Mouse (Mus musculus) liver, embryonic 16.5 days (tissue): ENCODE results near the gene Tmem30a. TPM values are rescaled to one million over a fixed set of nuclear protein-coding genes. Genes with fewer than 3 reads are reported as not detected.

Source experiments
- ATAC-seq: fragments of 200-750 bp; cut with Nextera tagmentation; 2 replicates; pipeline ENCODE4 v1.8.0; 2017; ENCODE audit warnings: low read depth, mild to moderate bottlenecking, moderate number of reproducible peaks, moderate library complexity
- H3K27ac ChIP-seq: fragments of 300-500 bp; sonication (generic); 2 replicates; pipeline ENCODE4 v1.5.1; 2014; ENCODE audit warnings: mild to moderate bottlenecking, low read length
- H3K27me3 ChIP-seq: fragments of 300-500 bp; sonication (generic); 2 replicates; pipeline ENCODE4 v1.6.1; 2014; ENCODE audit warnings: low read depth, low read length, mixed read lengths; ENCODE audit not compliant: control insufficient read depth, insufficient read depth
- H3K36me3 ChIP-seq: fragments of 300-500 bp; sonication (generic); 2 replicates; pipeline ENCODE4 v1.6.1; 2014; ENCODE audit warnings: mild to moderate bottlenecking; ENCODE audit not compliant: control insufficient read depth, insufficient read depth
- H3K4me1 ChIP-seq: fragments of 300-500 bp; sonication (generic); 2 replicates; pipeline ENCODE4 v1.6.1; 2014; ENCODE audit warnings: low read depth, low read length, mixed read lengths; ENCODE audit not compliant: control insufficient read depth
- H3K4me2 ChIP-seq: fragments of 300-500 bp; sonication (generic); 2 replicates; pipeline ENCODE4 v1.6.1; 2014; ENCODE audit warnings: low read depth, low read length, mixed read lengths
- H3K4me3 ChIP-seq: fragments of 300-500 bp; sonication (generic); 2 replicates; pipeline ENCODE4 v1.5.1; 2014; ENCODE audit warnings: low read depth, mild to moderate bottlenecking, low read length
- H3K9ac ChIP-seq: fragments of 300-500 bp; sonication (generic); 2 replicates; pipeline ENCODE4 v1.6.1; 2014; ENCODE audit warnings: low read depth, low read length
- H3K9me3 ChIP-seq: fragments of 300-500 bp; sonication (generic); replicated peaks from 2 replicates; pipeline ENCODE4 v1.6.1; 2016; ENCODE audit warnings: low read length; ENCODE audit not compliant: control insufficient read depth
- WGBS: fragments of 180-500 bp; shearing (Covaris S2); extraction: QIAGEN DNeasy Blood & Tissue Kit; methylation state at CpG from one replicate; pipeline ENCODE4 v1.1.7; 2014; ENCODE audit not compliant: insufficient replicate concordance; 5-methylcytosine and 5-hydroxymethylcytosine counted together
- polyA plus RNA-seq: library from polyadenylated mRNA; unstranded; fragments of >200 nt; fragmentation: Nextera tagmentation; extraction: Ambion mirVana; gene quantifications from 2 replicates; pipeline ENCODE4 v1.2.1, GENCODE M21; 2015

The Tmem30a gene
- polyA plus RNA-seq, 1 experiment from 2014 or later = 33.0 TPM

- WGBS = 64% methylated on average over 2 of the region's 2 CpGs
- H3K9ac ChIP-seq = no peak overlapping the region
- ATAC-seq = no peak
- H3K4me1 ChIP-seq = no peaks in the 10 kb centered on the region
- no peak overlapping the region for H3K4me2 ChIP-seq
- H3K4me3 ChIP-seq = no peak overlapping the region
- H3K27me3 ChIP-seq = no peaks in the 10 kb centered on the region
- H3K9me3 ChIP-seq = no peaks in the 10 kb centered on the region
- no peaks in the 10 kb centered on the region for H3K36me3 ChIP-seq
- no peak overlapping the region for H3K27ac ChIP-seq
Observed at GRCm38 (mm10) chr9:79823856-79824255, 30.5 kb upstream of the Tmem30a start.

GRCm38 (mm10) chr9:79823438-79823837 is 30.1 kb upstream of the Tmem30a start:
- Histone ChIP-seq H3K9me3 (no peaks in the 10 kb centered on the region), H3K27ac (no peak overlapping the region), H3K27me3 (no peaks in the 10 kb centered on the region), H3K4me2 (no peak overlapping the region), H3K4me3 (no peak overlapping the region), H3K36me3 (no peaks in the 10 kb centered on the region), H3K4me1 (no peaks in the 10 kb centered on the region), H3K9ac (no peak overlapping the region)
- ATAC-seq = no peak
- 68% methylated on average over 4 of the region's 4 CpGs for WGBS

- H3K4me3 ChIP-seq = no peak overlapping the region
- no peak overlapping the region for H3K4me2 ChIP-seq
- peak overlapping the region; percentile 12; the same call in 1 of the 2 replicates for H3K27ac ChIP-seq
- no peaks in the 10 kb centered on the region for H3K27me3 ChIP-seq
- H3K4me1 ChIP-seq = no peaks in the 10 kb centered on the region
- H3K9me3 ChIP-seq = no peaks in the 10 kb centered on the region
- H3K36me3 ChIP-seq = no peaks in the 10 kb centered on the region
- peak; percentile 21; the same call in 1 of the 2 replicates for ATAC-seq
- 31% methylated on average over 5 of the region's 5 CpGs for WGBS
- H3K9ac ChIP-seq = no peak overlapping the region
Observed at GRCm38 (mm10) chr9:79816464-79816863, 23.2 kb upstream of the Tmem30a start.

- peak overlapping the region; percentile 48; the same call in 1 of the 2 replicates for H3K27ac ChIP-seq
- H3K9me3 ChIP-seq = no peaks in the 10 kb centered on the region
- 32% methylated on average over 11 of the region's 11 CpGs for WGBS
- H3K4me3 ChIP-seq = no peak overlapping the region
- 0 out of 2 replicates have a peak overlapping the region, but pooled peaks have one; percentile 17 for H3K4me2 ChIP-seq
- H3K4me1 ChIP-seq = no peaks in the 10 kb centered on the region
- H3K9ac ChIP-seq = no peak overlapping the region
- peak; percentile 51; the same call in 1 of the 2 replicates for ATAC-seq
- no peaks in the 10 kb centered on the region for H3K36me3 ChIP-seq
- H3K27me3 ChIP-seq = no peaks in the 10 kb centered on the region
Observed at GRCm38 (mm10) chr9:79816013-79816412, 22.7 kb upstream of the Tmem30a start.

GRCm38 (mm10) chr9:79814592-79814991 is 21.3 kb upstream of the Tmem30a start:
- ATAC-seq = no peak
- Histone ChIP-seq H3K9me3 (no peaks in the 10 kb centered on the region), H3K4me2 (no peak overlapping the region), H3K4me3 (no peak overlapping the region), H3K9ac (no peak overlapping the region), H3K27ac (no peak overlapping the region), H3K36me3 (no peaks in the 10 kb centered on the region), H3K4me1 (no peaks in the 10 kb centered on the region; the same call in none of the 2 replicates), H3K27me3 (no peaks in the 10 kb centered on the region)
- 71% methylated on average over 4 of the region's 4 CpGs for WGBS

GRCm38 (mm10) chr9:79810969-79811902 is 17.9 kb upstream of the Tmem30a start:
- no peak overlapping the region for H3K4me3 ChIP-seq
- H3K36me3 ChIP-seq = no peaks in the 10 kb centered on the region
- H3K4me2 ChIP-seq = no peak overlapping the region
- H3K27ac ChIP-seq = no peak overlapping the region
- no peak for ATAC-seq
- H3K4me1 ChIP-seq = no peaks in the 10 kb centered on the region; the same call in none of the 2 replicates
- H3K9ac ChIP-seq = no peak overlapping the region
- no peaks in the 10 kb centered on the region for H3K27me3 ChIP-seq
- WGBS = 59% methylated on average over 11 of the region's 11 CpGs
- no peaks in the 10 kb centered on the region for H3K9me3 ChIP-seq

GRCm38 (mm10) chr9:79810534-79810933 is 17.2 kb upstream of the Tmem30a start:
- Histone ChIP-seq H3K4me1 (no peaks in the 10 kb centered on the region; the same call in none of the 2 replicates), H3K4me3 (no peak overlapping the region), H3K36me3 (no peaks in the 10 kb centered on the region), H3K9me3 (no peaks in the 10 kb centered on the region), H3K4me2 (no peak overlapping the region), H3K9ac (no peak overlapping the region), H3K27ac (no peak overlapping the region), H3K27me3 (no peaks in the 10 kb centered on the region)
- ATAC-seq = peak; percentile 21; the same call in 1 of the 2 replicates
- 11% methylated on average over 3 of the region's 3 CpGs for WGBS

- ATAC-seq = no peak
- Histone ChIP-seq H3K4me2 (no peak overlapping the region), H3K4me1 (no peaks in the 10 kb centered on the region; the same call in none of the 2 replicates), H3K9me3 (no peaks in the 10 kb centered on the region), H3K9ac (no peak overlapping the region), H3K27me3 (no peaks in the 10 kb centered on the region), H3K36me3 (no peaks in the 10 kb centered on the region), H3K4me3 (no peak overlapping the region), H3K27ac (no peak overlapping the region)
- 49% methylated on average over 6 of the region's 6 CpGs for WGBS
Observed at GRCm38 (mm10) chr9:79809411-79809810, 16.1 kb upstream of the Tmem30a start.

GRCm38 (mm10) chr9:79807178-79807577 is 13.9 kb upstream of the Tmem30a start:
- Histone ChIP-seq H3K4me2 (no peak overlapping the region), H3K27ac (no peak overlapping the region), H3K4me3 (no peak overlapping the region), H3K27me3 (no peaks in the 10 kb centered on the region), H3K4me1 (no peaks in the 10 kb centered on the region; the same call in none of the 2 replicates), H3K9me3 (no peaks in the 10 kb centered on the region), H3K36me3 (no peaks in the 10 kb centered on the region), H3K9ac (no peak overlapping the region)
- ATAC-seq = no peak
- 29% methylated on average over 4 of the region's 4 CpGs for WGBS
